Mouse (Mus musculus): ENCODE data around the gene Cdr2.
"Not testable (repeated sequence)": the region's sequence is repeated elsewhere in the genome, so short reads cannot be mapped to it uniquely, and the experiment has no call there.

Gene Cdr2

GRCm38 (mm10) chr7:120972471-120972870, 9.6 kb downstream of the Cdr2 start:
- DNase-seq (ENCODE audit: low spot score): not testable (repeated sequence)

DNA sequence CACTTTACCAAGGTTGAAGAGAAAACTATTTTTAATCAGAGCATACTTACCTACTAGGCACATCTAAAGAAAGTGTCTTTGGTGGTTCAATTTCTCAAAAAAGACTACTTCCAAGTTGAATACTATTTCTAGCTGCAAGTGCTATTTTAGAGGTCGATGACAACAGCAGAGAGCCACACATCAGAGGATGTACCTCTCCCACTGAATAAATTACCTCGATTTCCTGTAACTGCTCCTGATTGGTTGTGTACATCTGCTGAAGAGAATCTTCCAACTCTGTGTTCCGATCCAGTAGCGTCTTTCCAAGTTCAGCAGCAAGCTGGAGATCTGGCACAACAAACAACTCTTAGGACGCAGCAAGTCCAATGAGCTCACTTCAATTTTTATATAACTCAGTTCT, 12.0 kb downstream of the Cdr2 start:
- no peak for DNase-seq (ENCODE audit: low spot score)

GRCm38 (mm10) chr7:120969221-120969620, 12.9 kb downstream of the Cdr2 start:
- DNase-seq (ENCODE audit: low spot score): no peak

DNA sequence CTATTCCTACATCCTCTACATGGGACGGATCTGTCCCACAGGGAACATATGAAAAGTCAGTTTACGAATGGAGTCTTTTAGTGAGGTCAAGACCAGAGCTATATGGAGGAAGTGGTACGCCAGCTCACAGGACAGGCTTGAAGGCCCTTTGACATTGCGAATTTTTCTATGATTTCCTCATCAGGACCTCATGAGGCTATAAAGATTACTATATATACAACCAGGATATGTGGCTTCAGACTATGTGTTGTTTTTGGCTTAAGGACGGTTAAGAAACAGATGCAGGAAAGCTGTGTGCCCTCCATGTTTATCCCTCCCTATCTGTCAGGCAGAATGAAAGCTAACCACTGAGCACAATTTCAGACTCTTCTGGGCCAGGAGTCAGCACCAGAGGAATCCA, 19.0 kb downstream of the Cdr2 start:
- DNase-seq (ENCODE audit: low spot score): no peak

DNA sequence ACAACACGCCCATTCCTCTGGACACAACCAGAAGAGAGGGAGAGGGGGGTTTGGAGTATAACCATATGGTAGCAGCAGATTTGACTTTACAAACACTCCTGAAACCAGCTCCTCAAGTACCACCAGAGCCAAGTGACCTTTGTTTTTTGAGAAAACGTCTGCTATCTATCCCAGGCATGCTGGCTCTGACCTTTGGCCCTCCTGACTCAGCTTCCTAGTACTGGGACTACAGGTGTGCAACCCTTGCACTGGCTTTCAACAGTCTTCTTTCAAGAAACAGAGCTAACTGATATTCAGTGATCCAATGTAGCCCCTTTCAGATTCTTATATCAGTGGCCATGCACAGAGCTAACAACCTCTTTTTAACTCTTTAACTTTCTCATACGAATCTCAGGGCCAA, 20.2 kb downstream of the Cdr2 start:
- no peak for DNase-seq (ENCODE audit: low spot score)

DNA sequence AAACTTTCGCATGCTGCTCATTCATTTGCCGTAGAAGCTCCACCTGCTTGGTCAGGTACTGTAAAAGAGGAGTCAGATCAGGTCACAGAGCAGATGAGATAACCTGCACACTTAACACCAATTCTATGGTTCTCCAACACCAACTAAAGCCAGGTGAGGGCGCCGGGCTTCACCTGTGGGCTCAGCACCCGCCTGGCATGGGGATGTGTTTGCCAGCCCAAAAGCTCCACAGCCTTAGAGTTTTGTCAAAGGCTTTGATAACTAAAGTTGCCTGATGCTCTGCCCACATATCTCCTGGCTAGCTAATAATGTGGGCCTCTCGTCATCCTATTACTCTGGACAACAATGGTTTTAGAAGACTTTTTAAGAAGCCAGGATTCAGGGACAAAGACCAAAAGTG, 21.5 kb downstream of the Cdr2 start:
- no peak for DNase-seq (ENCODE audit: low spot score)

- no peak for DNase-seq (ENCODE audit: low spot score)
Measured at GRCm38 (mm10) chr7:120960116-120960515, 22.0 kb downstream of the Cdr2 start.

DNA sequence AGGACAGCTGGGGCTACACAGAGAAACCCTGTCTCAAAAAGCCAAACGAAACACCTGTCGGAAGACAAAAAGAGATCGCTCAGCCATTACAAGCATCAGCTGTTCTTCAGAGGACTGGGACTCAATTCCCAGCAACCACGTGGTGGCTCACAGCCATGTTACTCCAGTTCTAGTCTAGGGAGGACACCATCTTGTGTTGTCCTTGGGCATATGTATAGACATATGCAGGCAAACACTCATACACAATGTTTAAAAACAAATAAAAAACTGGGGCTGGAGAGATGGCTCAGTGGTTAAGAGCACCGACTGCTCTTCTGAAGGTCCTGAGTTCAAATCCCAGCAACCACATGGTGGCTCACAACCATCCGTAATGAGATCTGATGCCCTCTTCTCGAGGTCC, 28.5 kb downstream of the Cdr2 start:
- not testable (repeated sequence) for DNase-seq (ENCODE audit: low spot score)

GRCm38 (mm10) chr7:120943936-120944509, 38.1 kb downstream of the Cdr2 start:
- no peak for DNase-seq (ENCODE audit: low spot score)

GRCm38 (mm10) chr7:120942506-120942905, 39.6 kb downstream of the Cdr2 start:
- no peak for DNase-seq (ENCODE audit: low spot score)

- no peak for DNase-seq (ENCODE audit: low spot score)
Measured at GRCm38 (mm10) chr7:120941214-120941613, 40.9 kb downstream of the Cdr2 start.

DNA sequence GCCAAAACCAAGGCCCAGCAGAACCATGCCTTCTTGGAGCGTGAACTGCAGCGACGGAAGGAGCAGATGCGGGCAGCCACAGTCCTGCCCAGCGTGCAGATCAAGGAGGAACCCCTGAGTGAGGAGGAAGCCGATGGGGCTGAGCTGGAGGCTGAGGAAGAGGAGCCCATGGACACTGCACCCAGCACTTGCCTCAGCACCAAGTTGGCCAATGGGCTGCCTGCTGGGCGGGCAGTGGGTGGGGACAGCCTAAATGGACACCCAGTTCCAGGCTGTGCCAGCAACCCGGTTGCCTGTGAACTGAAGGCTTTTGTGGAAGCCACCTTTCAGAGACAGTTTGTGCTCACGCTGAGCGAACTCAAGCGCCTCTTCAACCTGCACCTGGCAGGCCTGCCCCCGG, 41.8 kb downstream of the Cdr2 start:
- no peak for DNase-seq (ENCODE audit: low spot score)

DNA sequence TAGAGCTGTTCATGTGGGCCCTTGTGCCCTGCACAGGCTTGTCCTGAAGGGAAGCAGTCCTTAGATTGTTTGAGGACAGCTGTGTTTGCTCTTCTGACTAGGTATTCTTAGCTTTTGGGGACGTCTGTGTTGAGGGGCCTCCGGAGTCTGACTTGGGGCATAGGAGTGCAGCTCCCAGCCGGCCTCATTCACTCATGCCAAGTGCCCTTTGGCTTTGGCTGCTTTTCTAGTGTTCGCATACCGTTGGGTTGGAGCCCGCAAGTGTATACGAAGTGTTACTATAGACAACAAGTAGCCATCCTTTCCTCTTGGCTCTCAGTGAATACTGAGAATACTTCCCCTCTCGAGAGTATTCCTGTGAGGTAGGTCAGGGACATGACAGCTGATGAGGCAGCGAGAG, 43.9 kb downstream of the Cdr2 start:
- no peak for DNase-seq (ENCODE audit: low spot score)

GRCm38 (mm10) chr7:120936522-120936921, 45.6 kb downstream of the Cdr2 start:
- DNase-seq (ENCODE audit: low spot score): no peak

DNA sequence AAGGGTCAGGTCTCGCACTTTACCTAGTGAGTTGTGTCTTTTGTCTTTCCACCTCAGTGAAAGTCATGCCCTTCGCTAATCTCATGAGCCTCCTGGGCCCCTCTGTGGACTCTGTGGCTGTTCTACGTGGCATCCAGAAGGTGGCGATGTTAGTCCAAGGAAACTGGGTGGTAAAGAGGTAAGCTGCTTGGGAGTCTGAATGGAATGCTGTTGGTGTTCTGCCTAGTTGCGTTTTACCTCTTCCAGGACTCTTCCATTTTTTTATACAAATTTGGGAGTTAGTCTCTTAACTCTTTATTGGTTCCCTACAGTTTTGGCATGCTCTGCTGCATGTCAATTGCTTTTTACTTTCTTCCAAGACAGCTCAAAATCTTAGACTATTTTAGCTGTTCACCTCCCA, 47.4 kb downstream of the Cdr2 start:
- DNase-seq (ENCODE audit: low spot score): peak; percentile 68

DNA sequence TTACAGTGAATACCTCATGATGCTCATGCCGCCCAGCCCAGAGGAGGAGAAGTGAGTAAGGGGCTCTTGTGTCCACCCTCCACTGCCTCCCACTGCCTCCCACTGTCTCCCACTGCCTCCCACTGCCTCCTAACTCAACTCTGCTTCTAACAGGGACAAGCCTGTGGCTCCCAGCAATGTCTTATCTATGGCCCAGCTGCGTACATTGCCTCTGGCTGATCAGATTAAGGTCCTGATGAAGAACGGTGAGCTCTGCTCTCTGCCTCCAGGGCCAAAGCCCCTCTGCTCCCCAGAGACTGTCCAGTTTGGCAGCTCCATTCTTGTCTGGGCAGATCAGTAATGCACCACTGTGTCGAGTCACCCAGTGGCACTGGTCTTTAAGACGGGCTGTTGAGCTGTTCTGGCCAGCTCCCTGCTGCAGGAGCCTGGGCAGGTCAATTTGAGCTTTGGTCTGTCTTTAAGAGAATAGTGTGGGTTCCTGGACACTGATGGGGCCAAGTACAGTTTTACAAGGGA, 48.4 kb downstream of the Cdr2 start:
- DNase-seq (ENCODE audit: low spot score): peak; percentile 87

DNA sequence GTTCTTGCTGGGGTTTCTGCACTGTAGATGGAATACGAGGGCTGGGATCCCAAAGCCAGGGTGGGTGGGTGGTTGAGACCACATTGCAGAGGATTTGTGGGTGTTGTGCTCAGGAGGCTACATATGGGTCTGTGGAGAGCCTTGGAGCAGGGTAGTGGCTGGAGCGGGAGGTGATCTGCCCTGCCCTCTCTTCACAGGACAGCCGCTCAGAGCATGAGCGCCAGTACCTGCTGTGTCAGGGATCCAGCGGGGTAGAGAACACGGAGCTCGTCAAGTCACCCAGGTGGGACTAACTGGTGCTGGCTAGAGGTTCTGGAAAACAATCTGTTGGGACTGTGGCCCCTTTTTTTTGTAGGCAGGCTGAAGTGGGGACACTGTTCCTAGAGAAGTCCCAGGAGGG, 49.0 kb downstream of the Cdr2 start:
- no peak for DNase-seq (ENCODE audit: low spot score)

DNA sequence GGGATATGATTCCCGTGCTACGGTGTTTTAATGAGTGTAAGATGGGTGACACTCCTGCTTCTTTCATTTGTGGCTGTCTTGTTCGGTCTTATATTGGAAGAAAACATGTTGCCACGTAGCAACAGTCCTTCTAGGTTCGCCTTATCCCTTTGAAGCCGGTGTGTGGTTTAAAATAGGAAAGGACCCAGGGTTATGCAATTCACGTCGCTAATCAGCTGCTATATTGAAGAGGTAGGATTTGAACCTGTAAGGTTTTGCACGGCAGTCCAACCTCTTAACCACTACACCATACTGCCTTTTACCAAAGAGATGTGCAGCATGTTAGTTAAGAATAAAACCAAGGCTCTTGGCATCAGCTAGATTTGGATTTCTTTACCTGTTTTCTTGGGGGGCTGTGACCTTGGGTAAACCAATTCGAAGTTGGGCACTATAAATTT, 63.6 kb downstream of the Cdr2 start:
- peak; percentile 88 for DNase-seq (ENCODE audit: low spot score)

DNA sequence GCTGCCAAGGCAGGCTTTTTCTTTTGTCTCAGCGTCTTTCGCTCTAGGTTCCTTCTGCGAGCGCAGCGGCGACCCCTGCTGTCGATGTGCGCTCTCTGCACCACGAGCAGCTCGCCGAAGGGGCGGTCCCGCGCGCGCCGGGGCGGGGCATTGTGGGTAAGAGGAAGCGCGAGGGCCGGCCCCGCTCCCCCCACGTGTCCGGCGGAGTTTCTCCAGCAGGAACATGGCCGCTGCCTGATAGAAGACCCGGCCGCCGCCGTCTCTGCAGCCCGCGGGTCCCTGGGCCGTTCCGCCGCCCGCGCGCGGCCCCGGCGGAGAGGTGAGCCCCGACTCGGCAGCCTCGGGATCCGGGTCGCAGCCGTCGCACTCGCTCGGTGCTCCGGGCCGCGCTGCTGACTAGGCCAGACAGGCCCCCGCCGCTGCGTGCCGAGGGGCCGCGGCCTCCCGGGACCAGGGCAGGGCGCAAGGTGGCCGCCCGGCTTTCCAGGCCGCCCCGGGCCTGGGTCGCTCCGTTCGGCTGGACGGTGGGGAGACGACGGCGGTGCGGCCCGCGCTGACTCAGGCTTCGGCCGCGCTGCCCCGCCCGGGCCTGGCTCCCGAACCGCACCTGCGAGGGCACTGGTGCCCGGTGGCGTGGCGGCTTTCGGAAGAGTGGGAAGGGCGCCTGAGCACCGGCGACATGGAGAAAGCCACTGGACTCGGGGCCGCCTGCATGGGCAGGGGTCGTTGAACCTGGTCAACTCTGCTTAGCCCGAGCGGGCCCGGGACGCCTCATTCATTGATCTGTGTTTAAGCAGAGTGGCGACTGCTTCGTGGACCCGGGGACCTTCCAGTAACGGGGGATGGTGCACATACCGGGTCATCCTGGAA, 64.3 kb downstream of the Cdr2 start, which contains the start of gene Polr3e:
Gene Polr3e (plus strand): TSS at position 153 of the 870 bp plus-strand sequence.
- DNase-seq (ENCODE audit: low spot score): peak; percentile 98

DNA sequence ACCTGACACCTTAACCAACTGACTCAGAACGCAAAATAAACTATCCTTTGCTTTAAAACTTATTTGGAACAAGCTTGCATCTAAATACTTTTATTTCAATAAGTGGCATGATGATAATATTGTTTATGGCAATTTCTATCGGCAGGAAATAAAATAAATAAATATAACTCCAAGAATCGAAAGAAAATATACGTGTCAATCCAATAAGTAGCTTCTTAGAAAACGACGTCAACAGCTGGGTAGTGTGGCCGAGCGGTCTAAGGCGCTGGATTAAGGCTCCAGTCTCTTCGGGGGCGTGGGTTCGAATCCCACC, 64.9 kb downstream of the Cdr2 start:
- DNase-seq (ENCODE audit: low spot score): no peak

DNA sequence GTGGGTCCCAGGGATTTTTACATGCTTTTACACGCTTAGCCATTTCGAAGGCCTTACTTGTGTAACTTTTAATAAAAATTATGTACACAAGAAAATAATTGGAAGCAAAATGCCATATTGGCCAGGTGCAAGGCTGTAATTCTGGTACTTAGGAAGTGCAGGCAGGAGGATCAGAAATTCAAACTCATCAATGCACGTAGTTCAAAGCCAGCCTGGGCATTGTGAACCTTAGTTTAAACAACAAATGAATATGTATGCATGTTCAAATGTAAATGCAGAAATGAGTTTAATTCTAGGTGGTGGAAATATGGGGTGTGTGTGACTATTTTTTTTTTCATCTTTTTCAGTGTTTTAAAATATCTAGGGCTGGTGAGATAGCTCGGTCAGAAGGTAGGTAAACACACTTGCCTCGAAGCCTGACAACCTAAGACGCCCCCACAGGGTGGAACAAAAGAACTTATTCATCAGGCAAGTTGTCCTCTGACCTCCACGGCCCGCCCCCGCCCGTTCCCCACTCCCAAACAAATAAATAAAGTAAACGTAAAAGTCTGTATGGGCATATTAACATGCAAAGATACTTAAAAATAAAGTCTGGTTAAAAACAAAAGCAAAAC, 65.7 kb downstream of the Cdr2 start:
- DNase-seq (ENCODE audit: low spot score): no peak

DNA sequence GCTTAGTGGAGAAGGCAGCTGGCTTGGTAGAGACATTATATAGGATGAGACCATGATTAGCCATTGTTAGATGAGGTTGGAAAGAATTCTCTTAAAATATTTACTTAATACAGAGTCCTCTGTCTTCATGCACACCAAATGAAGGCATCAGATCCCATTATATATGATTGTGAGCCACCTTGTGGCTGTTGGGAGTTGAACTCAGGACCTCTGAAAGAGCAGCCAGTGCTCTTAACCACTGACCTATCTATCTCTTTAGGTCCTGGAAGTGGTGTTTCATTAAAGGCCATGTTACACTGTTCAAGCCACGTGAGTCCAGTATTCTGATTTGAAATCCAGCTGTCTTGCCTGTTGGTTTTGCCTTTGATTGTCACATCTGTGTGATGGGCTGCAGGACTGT, 68.8 kb downstream of the Cdr2 start:
- peak; percentile 39 for DNase-seq (ENCODE audit: low spot score)

DNA sequence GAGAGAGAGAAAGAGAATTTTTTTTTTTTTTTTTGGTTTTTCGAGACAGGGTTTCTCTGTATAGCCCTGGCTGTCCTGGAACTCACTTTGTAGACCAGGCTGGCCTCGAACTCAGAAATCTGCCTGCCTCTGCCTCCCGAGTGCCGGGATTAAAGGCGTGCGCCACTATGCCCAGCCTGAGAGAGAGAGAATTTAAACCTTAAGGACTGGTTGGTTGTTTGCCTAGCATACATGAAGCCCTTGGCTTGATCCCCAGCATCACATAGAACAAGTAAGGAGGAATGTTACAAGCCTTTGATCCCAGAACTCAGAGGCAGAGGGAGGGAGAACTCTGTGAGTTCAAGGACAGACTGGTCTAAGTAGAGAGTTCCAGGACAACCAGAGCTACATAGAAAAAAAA, 70.8 kb downstream of the Cdr2 start:
- not testable (repeated sequence) for DNase-seq (ENCODE audit: low spot score)
